Mouse (Mus musculus) 416B (cell line): ENCODE measurements at regions not wholly inside any gene's neighbourhood (a gene's known extent, or its start where the extent isn't known, plus 50 kb on each side); places are given as distances from the start of the nearest gene placed in this dataset.

Source experiments
- DNase-seq: peaks from one replicate; pipeline ENCODE4 v3.0.0; 2011; ENCODE audit warnings: low read depth

- no peak for DNase-seq
Observed at GRCm38 (mm10) chr15:61408621-61409020, 485.8 kb upstream of the A1bg start.

GRCm38 (mm10) chr15:61400720-61401119 is 477.9 kb upstream of the A1bg start:
- DNase-seq, result peak; percentile 69

- DNase-seq, result no peak
Observed at GRCm38 (mm10) chr15:61399971-61400370, 477.2 kb upstream of the A1bg start.

- peak; percentile 11 for DNase-seq
Observed at GRCm38 (mm10) chr15:61398829-61399228, 476.0 kb upstream of the A1bg start.

- DNase-seq, result no peak
Observed at GRCm38 (mm10) chr15:61397061-61397460, 474.2 kb upstream of the A1bg start.

GRCm38 (mm10) chr15:61395296-61395826 is 472.5 kb upstream of the A1bg start:
- DNase-seq, result peak; percentile 28

- DNase-seq, result no peak
Observed at GRCm38 (mm10) chr15:61380666-61381065, 457.9 kb upstream of the A1bg start.

- no peak for DNase-seq
Observed at GRCm38 (mm10) chr15:61366276-61366675, 443.5 kb upstream of the A1bg start.

- DNase-seq, result no peak
Observed at GRCm38 (mm10) chr15:61365511-61365910, 442.7 kb upstream of the A1bg start.

GRCm38 (mm10) chr15:61364461-61364860 is 441.6 kb upstream of the A1bg start:
- peak; percentile 1 for DNase-seq

- DNase-seq, result peak; percentile 41
Observed at GRCm38 (mm10) chr15:61361254-61361653, 438.4 kb upstream of the A1bg start.

- peak; percentile 79 for DNase-seq
Observed at GRCm38 (mm10) chr15:61355344-61355743, 432.5 kb upstream of the A1bg start.

GRCm38 (mm10) chr15:61351729-61352342 is 429.0 kb upstream of the A1bg start:
- no peak for DNase-seq

- DNase-seq, result no peak
Observed at GRCm38 (mm10) chr15:61345101-61345500, 422.3 kb upstream of the A1bg start.

GRCm38 (mm10) chr15:61342618-61343017 is 419.8 kb upstream of the A1bg start:
- DNase-seq, result no peak

- DNase-seq, result no peak
Observed at GRCm38 (mm10) chr15:61327925-61328324, 405.1 kb upstream of the A1bg start.

GRCm38 (mm10) chr15:61322243-61322642 is 399.4 kb upstream of the A1bg start:
- peak; percentile 79 for DNase-seq

- DNase-seq, result no peak
Observed at GRCm38 (mm10) chr15:61309452-61310165, 386.8 kb upstream of the A1bg start.

- DNase-seq, result no peak
Observed at GRCm38 (mm10) chr15:61308936-61309335, 386.1 kb upstream of the A1bg start.

GRCm38 (mm10) chr15:61304546-61304945 is 381.7 kb upstream of the A1bg start:
- DNase-seq, result no peak

GRCm38 (mm10) chr15:61299796-61300195 is 377.0 kb upstream of the A1bg start:
- no peak for DNase-seq

GRCm38 (mm10) chr15:61297447-61298208 is 374.8 kb upstream of the A1bg start:
- DNase-seq, result no peak

GRCm38 (mm10) chr15:61294616-61295015 is 371.8 kb upstream of the A1bg start:
- DNase-seq, result no peak
